Mouse (Mus musculus): ENCODE data around the gene Krt7. TPM values are rescaled to one million over a fixed set of nuclear protein-coding genes. Genes with fewer than 3 reads are reported as not detected.

Krt7 gene
- polyA plus RNA-seq, 1 experiment from 2014 or later, result 131 TPM

DNA sequence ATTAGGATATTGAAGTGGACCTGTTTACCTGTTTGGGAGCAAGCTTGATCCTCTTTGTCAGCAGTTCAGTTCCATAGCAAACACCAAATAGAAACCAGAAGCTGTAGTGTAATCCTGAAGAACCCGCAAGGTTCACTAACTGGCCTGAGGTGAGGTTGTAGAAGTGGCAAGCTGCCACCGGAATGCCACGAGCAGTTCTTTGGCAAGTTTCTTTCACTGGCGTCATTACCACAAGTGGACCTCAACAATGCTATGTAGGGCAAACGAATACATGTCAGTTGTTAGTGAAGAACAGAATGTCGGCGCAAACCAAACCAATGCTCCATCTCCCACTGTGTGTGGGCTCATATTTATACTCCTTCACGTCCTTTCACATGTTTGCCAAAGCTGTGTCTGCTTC lies 12.6 kb upstream of the Krt7 start:
- no peak for ATAC-seq (ENCODE audit: insufficient number of reproducible peaks, insufficient read depth, low FRiP score, low read depth)
- WGBS, result 88% methylated on average over 8 of the region's 8 CpGs
- H3K4me2 ChIP-seq (replicated peaks; ENCODE audit: low read depth, low read length), result no peak overlapping the region
- H3K9ac ChIP-seq (replicated peaks; ENCODE audit: low read depth, low read length), result no peak overlapping the region
- H3K9me3 ChIP-seq (ENCODE audit: control insufficient read depth, low read depth, low read length), result no peaks in the 10 kb centered on the region
- no peaks in the 10 kb centered on the region for H3K36me3 ChIP-seq (ENCODE audit: control insufficient read depth, insufficient read depth, low read length)
- no peak overlapping the region for H3K27ac ChIP-seq (ENCODE audit: low read length)
- no peaks in the 10 kb centered on the region for H3K4me1 ChIP-seq (ENCODE audit: control insufficient read depth, insufficient read depth, low read length)
- no peak overlapping the region for H3K4me3 ChIP-seq (ENCODE audit: low read depth, low read length)
- H3K27me3 ChIP-seq (ENCODE audit: control insufficient read depth, insufficient read depth, low read length), result no peaks in the 10 kb centered on the region

DNA sequence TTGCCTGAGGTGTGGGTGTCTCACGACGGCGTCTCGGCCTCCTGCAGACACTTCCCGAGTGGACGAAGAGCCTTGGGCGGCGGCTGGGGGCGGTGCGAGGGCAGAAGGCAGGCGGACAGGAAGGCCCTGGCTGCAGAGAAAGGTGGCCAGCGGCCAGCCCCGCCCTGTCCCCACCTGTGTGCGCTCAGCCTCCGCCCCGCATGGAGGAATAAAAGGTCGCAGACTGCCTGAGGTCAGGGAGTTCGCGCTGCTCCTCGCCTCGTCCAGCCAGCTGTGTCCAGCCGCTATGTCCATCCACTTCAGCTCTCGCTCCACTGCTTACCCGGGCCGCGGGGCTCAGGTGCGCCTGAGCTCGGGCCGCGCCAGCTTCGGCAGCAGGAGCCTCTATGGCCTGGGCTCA lies 1.3 kb downstream of the Krt7 start:
- Histone ChIP-seq H3K36me3 (ENCODE audit: control insufficient read depth, insufficient read depth, low read length) (no peaks in the 10 kb centered on the region), H3K4me1 (ENCODE audit: control insufficient read depth, insufficient read depth, low read length) (0 out of 2 replicates have a peak, but pooled peaks cover 6% of the 10 kb centered on the region), H3K4me2 (replicated peaks; ENCODE audit: low read depth, low read length) (peak overlapping the region; percentile 42), H3K4me3 (ENCODE audit: low read depth, low read length) (peak overlapping the region; percentile 17), H3K9me3 (ENCODE audit: control insufficient read depth, low read depth, low read length) (no peaks in the 10 kb centered on the region), H3K27me3 (ENCODE audit: control insufficient read depth, insufficient read depth, low read length) (0 out of 2 replicates have a peak, but pooled peaks cover 2% of the 10 kb centered on the region), H3K9ac (replicated peaks; ENCODE audit: low read depth, low read length) (no peak overlapping the region; the same call in 1 of the 2 replicates), H3K27ac (ENCODE audit: low read length) (peak overlapping the region; percentile 55; the same call in 1 of the 2 replicates)
- WGBS, result 15% methylated on average over 30 of the region's 31 CpGs
- ATAC-seq (ENCODE audit: insufficient number of reproducible peaks, insufficient read depth, low FRiP score, low read depth), result peak; percentile 36; the same call in 1 of the 2 replicates

DNA sequence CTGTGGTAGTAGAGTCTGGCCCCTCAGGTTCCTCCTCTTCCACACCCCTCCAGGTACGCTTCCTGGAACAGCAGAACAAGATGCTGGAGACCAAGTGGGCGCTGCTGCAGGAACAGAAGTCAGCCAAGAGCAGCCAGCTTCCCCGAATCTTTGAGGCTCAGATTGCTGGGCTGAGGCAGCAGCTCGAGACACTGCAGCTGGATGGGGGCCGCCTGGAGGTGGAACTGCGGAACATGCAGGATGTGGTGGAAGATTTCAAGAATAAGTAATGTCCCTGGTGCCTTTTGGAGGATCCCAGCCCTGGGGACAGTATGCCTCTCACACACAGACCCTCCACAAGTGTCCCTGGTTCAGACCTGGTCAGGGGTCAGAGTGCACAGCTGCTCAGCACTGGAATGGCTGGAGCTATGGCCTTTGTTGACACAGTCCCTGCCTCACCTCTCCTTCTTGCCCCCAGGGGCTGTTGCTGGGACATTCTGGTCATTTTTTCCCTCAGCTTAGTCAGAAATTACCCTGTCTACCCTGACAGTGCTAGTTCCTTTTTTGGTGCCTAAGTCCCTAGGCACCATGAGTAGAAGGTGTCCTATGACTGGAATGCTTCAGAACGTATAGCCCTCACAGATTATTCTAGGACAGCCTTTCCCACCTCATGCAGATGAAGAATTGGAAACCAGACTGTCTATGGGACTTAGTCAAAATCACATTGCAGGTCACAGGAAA lies 3.2 kb downstream of the Krt7 start:
- 0 out of 2 replicates have a peak overlapping the region, but pooled peaks have one; percentile 28 for H3K9ac ChIP-seq (replicated peaks; ENCODE audit: low read depth, low read length)
- H3K27ac ChIP-seq (ENCODE audit: low read length), result peak overlapping the region; percentile 48
- no peak for ATAC-seq (ENCODE audit: insufficient number of reproducible peaks, insufficient read depth, low FRiP score, low read depth)
- peak overlapping the region; percentile 42 for H3K4me2 ChIP-seq (replicated peaks; ENCODE audit: low read depth, low read length)
- H3K4me3 ChIP-seq (ENCODE audit: low read depth, low read length), result peak overlapping the region; percentile 17; the same call in 1 of the 2 replicates
- H3K9me3 ChIP-seq (ENCODE audit: control insufficient read depth, low read depth, low read length), result no peaks in the 10 kb centered on the region
- H3K27me3 ChIP-seq (ENCODE audit: control insufficient read depth, insufficient read depth, low read length), result 0 out of 2 replicates have a peak, but pooled peaks cover 2% of the 10 kb centered on the region
- no peaks in the 10 kb centered on the region for H3K36me3 ChIP-seq (ENCODE audit: control insufficient read depth, insufficient read depth, low read length)
- H3K4me1 ChIP-seq (ENCODE audit: control insufficient read depth, insufficient read depth, low read length), result 0 out of 2 replicates have a peak, but pooled peaks cover 6% of the 10 kb centered on the region
- 37% methylated on average over 7 of the region's 7 CpGs for WGBS

DNA sequence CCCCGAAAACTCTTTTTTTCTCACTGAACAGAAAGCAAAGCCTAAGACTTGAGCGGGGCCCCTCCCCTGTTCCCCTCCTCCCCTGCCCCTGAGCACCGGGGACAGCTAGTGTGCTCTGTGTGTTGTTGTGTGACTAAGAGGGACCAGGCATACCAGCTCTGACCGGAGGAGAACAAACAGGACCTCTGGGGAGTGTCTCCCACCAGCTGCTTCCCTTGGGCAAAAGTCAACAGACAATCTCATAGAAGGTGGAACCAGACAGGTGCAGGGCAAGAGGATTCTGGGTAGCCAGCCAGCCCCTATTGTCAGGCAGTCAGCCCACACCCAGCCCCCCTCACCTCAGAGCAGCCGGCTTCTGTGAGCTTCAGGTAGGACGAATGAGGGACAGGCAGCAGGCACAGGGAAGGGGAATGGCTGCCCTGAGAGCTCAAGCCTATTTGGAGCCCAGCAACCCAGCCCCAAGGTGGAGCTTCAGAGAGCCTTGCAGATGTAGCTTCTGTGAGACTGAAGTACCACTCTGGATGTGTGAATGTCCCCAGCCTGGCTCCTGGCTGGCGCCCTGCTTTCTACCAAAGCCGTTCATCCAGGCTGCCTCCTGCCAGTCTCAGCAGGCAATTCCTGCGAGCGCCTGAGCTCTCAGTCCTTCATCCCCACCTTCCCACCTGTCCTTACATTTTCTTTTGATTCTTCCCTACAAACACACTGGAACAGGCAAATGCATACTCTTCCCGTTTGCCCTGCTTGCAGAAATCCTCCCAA lies 4.1 kb downstream of the Krt7 start:
- Histone ChIP-seq H3K4me2 (replicated peaks; ENCODE audit: low read depth, low read length) (peak overlapping the region; percentile 22), H3K9me3 (ENCODE audit: control insufficient read depth, low read depth, low read length) (no peaks in the 10 kb centered on the region)
- WGBS, result 44% methylated on average over 11 of the region's 11 CpGs

DNA sequence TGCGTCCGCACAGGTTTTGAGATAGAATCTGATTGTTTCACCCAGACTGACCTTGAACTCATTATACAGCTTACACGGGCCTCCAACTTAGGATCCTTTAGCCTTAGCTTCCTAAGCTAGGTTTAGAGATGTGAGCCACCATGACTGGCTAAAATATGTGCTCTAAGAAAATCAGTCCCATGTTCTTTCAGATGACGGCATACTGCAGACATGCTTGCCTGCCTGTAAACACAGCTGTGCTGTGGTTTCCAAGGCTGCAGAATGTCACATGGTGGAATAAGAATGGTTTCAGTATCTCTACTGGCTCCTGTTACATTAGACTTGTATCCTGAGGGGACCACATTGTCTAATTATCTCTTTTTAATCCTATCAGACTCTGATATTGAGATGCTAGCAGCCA lies 8.1 kb downstream of the Krt7 start:
- H3K4me2 ChIP-seq (replicated peaks; ENCODE audit: low read depth, low read length), result no peak overlapping the region
- no peak for ATAC-seq (ENCODE audit: insufficient number of reproducible peaks, insufficient read depth, low FRiP score, low read depth)

More for the DNA sequence above, 4.1 kb downstream of the Krt7 start:
- Histone ChIP-seq H3K27me3 (ENCODE audit: control insufficient read depth, insufficient read depth, low read length) (0 out of 2 replicates have a peak, but pooled peaks cover 2% of the 10 kb centered on the region), H3K9ac (replicated peaks; ENCODE audit: low read depth, low read length) (no peak overlapping the region), H3K4me1 (ENCODE audit: control insufficient read depth, insufficient read depth, low read length) (0 out of 2 replicates have a peak, but pooled peaks cover 6% of the 10 kb centered on the region), H3K4me3 (ENCODE audit: low read depth, low read length) (no peak overlapping the region), H3K36me3 (ENCODE audit: control insufficient read depth, insufficient read depth, low read length) (no peaks in the 10 kb centered on the region), H3K27ac (ENCODE audit: low read length) (peak overlapping the region; percentile 71)
- ATAC-seq (ENCODE audit: insufficient number of reproducible peaks, insufficient read depth, low FRiP score, low read depth), result peak; percentile 81

DNA sequence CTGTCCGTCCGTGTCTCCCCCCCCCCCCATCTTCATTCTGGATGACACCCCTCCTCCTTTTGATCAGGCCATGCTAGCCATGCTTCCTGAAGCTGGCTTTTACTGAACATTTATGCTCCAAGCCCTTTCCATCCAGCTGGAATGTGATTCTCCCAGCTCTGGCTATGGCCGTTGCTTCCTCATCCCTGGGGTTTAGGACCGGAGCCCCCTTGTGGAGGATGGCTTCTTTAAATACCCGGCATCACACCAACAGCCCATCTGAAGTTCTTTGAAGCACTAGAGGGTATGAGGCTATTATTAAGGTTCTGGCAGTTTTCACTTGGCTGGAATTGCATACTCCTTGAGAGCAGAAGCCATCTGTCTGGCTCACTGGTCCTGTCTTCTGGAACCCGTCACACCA lies 10.1 kb downstream of the Krt7 start:
- WGBS, result 56% methylated on average over 6 of the region's 6 CpGs
- Histone ChIP-seq H3K4me1 (ENCODE audit: control insufficient read depth, insufficient read depth, low read length) (0 out of 2 replicates have a peak, but pooled peaks cover 2% of the 10 kb centered on the region), H3K27me3 (ENCODE audit: control insufficient read depth, insufficient read depth, low read length) (no peaks in the 10 kb centered on the region), H3K4me2 (replicated peaks; ENCODE audit: low read depth, low read length) (no peak overlapping the region), H3K27ac (ENCODE audit: low read length) (no peak overlapping the region), H3K9ac (replicated peaks; ENCODE audit: low read depth, low read length) (no peak overlapping the region), H3K36me3 (ENCODE audit: control insufficient read depth, insufficient read depth, low read length) (no peaks in the 10 kb centered on the region; the same call in 1 of the 2 replicates), H3K4me3 (ENCODE audit: low read depth, low read length) (no peak overlapping the region), H3K9me3 (ENCODE audit: control insufficient read depth, low read depth, low read length) (no peaks in the 10 kb centered on the region)
- no peak for ATAC-seq (ENCODE audit: insufficient number of reproducible peaks, insufficient read depth, low FRiP score, low read depth)

More for the DNA sequence above, 8.1 kb downstream of the Krt7 start:
- H3K27me3 ChIP-seq (ENCODE audit: control insufficient read depth, insufficient read depth, low read length), result no peaks in the 10 kb centered on the region
- H3K36me3 ChIP-seq (ENCODE audit: control insufficient read depth, insufficient read depth, low read length), result no peaks in the 10 kb centered on the region; the same call in 1 of the 2 replicates
- H3K9ac ChIP-seq (replicated peaks; ENCODE audit: low read depth, low read length), result no peak overlapping the region
- no peaks in the 10 kb centered on the region for H3K9me3 ChIP-seq (ENCODE audit: control insufficient read depth, low read depth, low read length)
- H3K4me1 ChIP-seq (ENCODE audit: control insufficient read depth, insufficient read depth, low read length), result 0 out of 2 replicates have a peak, but pooled peaks cover 6% of the 10 kb centered on the region
- H3K4me3 ChIP-seq (ENCODE audit: low read depth, low read length), result no peak overlapping the region
- H3K27ac ChIP-seq (ENCODE audit: low read length), result no peak overlapping the region
- 74% methylated on average over 4 of the region's 4 CpGs for WGBS

DNA sequence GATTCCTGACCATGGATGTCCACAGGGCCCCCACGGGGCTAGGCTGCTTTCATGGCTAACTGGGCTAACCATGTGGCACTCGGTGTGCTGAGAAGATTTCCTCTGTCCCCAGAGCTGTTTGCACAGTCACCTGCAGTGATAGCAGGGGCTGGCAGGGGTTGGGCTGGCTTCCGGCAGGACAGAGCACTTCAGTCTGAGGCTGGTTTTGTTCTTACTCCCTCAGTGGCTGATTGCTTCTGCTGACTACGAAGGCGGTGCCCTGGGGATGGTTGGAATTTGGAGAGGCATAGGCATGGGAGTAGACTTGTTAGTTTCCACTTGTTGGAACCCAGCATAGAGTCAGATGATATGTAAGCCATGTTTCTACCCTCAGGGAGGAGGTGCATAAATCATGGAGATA lies 14.1 kb downstream of the Krt7 start:
- no peak for ATAC-seq (ENCODE audit: insufficient number of reproducible peaks, insufficient read depth, low FRiP score, low read depth)
- no peak overlapping the region for H3K9ac ChIP-seq (replicated peaks; ENCODE audit: low read depth, low read length)
- WGBS, result 29% methylated on average over 5 of the region's 5 CpGs
- H3K27ac ChIP-seq (ENCODE audit: low read length), result no peak overlapping the region
- no peak overlapping the region for H3K4me2 ChIP-seq (replicated peaks; ENCODE audit: low read depth, low read length)
- H3K36me3 ChIP-seq (ENCODE audit: control insufficient read depth, insufficient read depth, low read length), result no peaks in the 10 kb centered on the region; the same call in 1 of the 2 replicates
- H3K27me3 ChIP-seq (ENCODE audit: control insufficient read depth, insufficient read depth, low read length), result no peaks in the 10 kb centered on the region
- H3K4me1 ChIP-seq (ENCODE audit: control insufficient read depth, insufficient read depth, low read length), result 0 out of 2 replicates have a peak, but pooled peaks cover 2% of the 10 kb centered on the region
- H3K4me3 ChIP-seq (ENCODE audit: low read depth, low read length), result no peak overlapping the region
- H3K9me3 ChIP-seq (ENCODE audit: control insufficient read depth, low read depth, low read length), result no peaks in the 10 kb centered on the region

DNA sequence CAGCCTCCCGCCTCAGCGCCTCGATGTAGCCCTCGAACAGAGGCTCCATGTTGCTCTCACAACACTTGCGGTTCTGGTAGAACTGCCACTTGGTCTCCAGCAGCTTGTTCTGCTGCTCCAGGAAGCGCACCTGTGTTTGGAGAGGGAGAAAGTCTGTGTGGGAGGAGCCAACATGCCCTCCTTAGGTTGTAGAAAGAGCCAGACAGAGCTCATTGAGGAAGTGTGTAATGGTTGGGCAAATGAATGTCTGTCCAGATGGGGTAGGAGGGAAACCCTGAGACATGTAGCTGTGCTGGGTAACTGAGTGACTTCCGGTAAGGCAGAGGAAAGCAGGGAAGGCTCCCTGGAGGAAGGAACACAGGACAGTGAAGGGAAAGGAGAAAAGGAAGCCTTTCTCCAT lies 25.8 kb downstream of the Krt7 start:
- Histone ChIP-seq H3K9me3 (ENCODE audit: control insufficient read depth, low read depth, low read length) (no peaks in the 10 kb centered on the region), H3K36me3 (ENCODE audit: control insufficient read depth, insufficient read depth, low read length) (no peaks in the 10 kb centered on the region), H3K4me1 (ENCODE audit: control insufficient read depth, insufficient read depth, low read length) (peaks cover 6% of the 10 kb centered on the region), H3K4me3 (ENCODE audit: low read depth, low read length) (no peak overlapping the region), H3K27ac (ENCODE audit: low read length) (no peak overlapping the region), H3K9ac (replicated peaks; ENCODE audit: low read depth, low read length) (no peak overlapping the region), H3K27me3 (ENCODE audit: control insufficient read depth, insufficient read depth, low read length) (peaks cover 16% of the 10 kb centered on the region; the same call in 1 of the 2 replicates), H3K4me2 (replicated peaks; ENCODE audit: low read depth, low read length) (no peak overlapping the region)
- 86% methylated on average over 7 of the region's 7 CpGs for WGBS
- ATAC-seq (ENCODE audit: insufficient number of reproducible peaks, insufficient read depth, low FRiP score, low read depth), result no peak
